Mouse (Mus musculus): ENCODE data around the gene Cadm3.

The Cadm3 gene

DNA sequence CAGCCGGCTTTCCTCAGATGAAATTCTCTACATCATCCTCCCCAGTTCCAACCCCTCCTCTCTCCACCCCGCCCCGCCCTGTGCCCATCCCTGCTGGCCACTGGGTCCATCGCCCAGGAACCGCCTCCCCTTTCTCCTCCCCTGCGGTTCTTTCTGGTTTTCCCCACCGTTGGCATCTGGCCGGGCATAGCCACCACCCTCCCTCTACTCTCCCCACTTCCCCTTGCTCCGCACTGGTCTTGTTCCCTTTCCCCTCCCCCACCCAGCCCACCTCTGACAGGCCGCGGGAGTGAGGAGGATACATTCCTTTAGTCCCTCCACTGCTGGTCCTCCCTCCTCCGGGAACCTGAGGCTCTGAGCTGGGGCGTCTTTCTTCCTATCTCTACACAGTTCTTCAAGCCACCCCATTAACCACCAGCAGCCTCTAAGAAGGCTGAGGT is 1.5 kb downstream of the Cadm3 start:
- Histone ChIP-seq H3K4me3 (replicated peaks; ENCODE audit: low read length) (peak overlapping the region; percentile 87), H3K4me1 (replicated peaks; ENCODE audit: low read depth, low read length) (peaks cover 24% of the 10 kb centered on the region), H3K27me3 (ENCODE audit: insufficient read depth, low read length) (peaks cover 78% of the 10 kb centered on the region), H3K9me3 (ENCODE audit: low read length) (no peaks in the 10 kb centered on the region), H3K36me3 (ENCODE audit: insufficient read depth, low read length) (no peaks in the 10 kb centered on the region)
- no peak for TF ChIP-seq CTCF (conservative IDR thresholded peaks at IDR 0.05; ENCODE audit: low read length)

DNA sequence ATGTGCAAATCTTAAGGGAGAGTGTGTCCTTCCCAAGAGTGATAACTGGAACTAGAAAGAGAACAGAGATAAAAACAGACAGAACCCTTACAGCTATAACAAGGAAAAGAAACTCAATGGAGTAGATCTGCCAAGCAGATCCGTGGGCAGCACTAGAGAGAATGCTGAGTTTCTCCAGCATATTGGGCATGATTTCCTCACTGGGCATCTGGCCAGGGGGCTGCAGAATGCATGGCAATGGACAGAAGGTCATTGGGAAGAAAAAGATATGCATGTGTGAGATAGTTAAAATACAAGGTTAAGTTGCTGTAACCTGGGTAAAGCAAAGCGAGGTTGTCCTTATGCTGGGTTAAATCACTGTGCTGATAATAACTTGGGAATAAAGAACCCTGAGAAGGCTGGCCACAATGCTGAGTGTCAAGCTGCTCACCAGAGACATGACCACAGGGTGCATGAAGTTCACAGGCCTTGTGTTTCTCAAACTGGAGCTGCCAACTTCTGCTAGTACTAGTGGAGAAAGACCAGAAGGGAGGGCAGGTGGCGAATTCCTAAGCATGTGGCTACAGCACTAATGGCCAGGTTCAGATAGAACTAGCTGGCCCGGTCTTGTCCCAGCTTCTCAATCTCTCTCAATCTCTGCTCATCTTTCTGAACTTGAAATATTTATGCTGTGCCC is 3.2 kb downstream of the Cadm3 start:
- Histone ChIP-seq H3K9me3 (ENCODE audit: low read length) (no peaks in the 10 kb centered on the region), H3K36me3 (ENCODE audit: insufficient read depth, low read length) (no peaks in the 10 kb centered on the region), H3K4me1 (replicated peaks; ENCODE audit: low read depth, low read length) (peaks cover 24% of the 10 kb centered on the region), H3K4me3 (replicated peaks; ENCODE audit: low read length) (no peak overlapping the region), H3K27me3 (ENCODE audit: insufficient read depth, low read length) (peaks cover 70% of the 10 kb centered on the region)
- TF ChIP-seq NANOG (IDR thresholded peaks at IDR 0.05; ENCODE audit: borderline replicate concordance, low read length) (no peak), CTCF (conservative IDR thresholded peaks at IDR 0.05; ENCODE audit: low read length) (no peak), POU5F1 (IDR thresholded peaks at IDR 0.05; ENCODE audit: borderline replicate concordance, low read length) (no peak)

DNA sequence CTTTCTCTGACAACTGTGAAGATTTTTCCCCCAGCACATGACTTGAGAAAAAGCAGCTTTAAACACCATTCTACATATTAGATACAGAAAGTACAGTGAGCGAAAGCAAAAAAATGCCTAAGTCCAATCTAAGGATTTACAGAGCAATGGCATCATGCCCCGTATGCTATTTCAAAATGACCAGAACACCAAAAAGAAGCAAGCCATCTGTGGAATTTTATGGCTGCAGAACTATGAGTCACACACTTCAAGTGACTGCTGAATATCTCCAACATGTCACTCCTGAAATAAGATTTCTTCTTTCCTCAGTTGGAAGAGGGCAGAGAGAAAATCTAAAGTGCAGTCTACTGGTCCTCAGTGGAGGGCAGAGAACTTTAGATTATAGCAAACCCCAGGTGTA is 4.1 kb downstream of the Cadm3 start:
- Histone ChIP-seq H3K27me3 (ENCODE audit: insufficient read depth, low read length) (peaks cover 65% of the 10 kb centered on the region), H3K9me3 (ENCODE audit: low read length) (no peaks in the 10 kb centered on the region), H3K4me3 (replicated peaks; ENCODE audit: low read length) (no peak overlapping the region), H3K36me3 (ENCODE audit: insufficient read depth, low read length) (no peaks in the 10 kb centered on the region), H3K4me1 (replicated peaks; ENCODE audit: low read depth, low read length) (peaks cover 24% of the 10 kb centered on the region)
- TF ChIP-seq POU5F1 (IDR thresholded peaks at IDR 0.05; ENCODE audit: borderline replicate concordance, low read length), result no peak
- no peak for TF ChIP-seq NANOG (IDR thresholded peaks at IDR 0.05; ENCODE audit: borderline replicate concordance, low read length)
- no peak for TF ChIP-seq CTCF (conservative IDR thresholded peaks at IDR 0.05; ENCODE audit: low read length)

DNA sequence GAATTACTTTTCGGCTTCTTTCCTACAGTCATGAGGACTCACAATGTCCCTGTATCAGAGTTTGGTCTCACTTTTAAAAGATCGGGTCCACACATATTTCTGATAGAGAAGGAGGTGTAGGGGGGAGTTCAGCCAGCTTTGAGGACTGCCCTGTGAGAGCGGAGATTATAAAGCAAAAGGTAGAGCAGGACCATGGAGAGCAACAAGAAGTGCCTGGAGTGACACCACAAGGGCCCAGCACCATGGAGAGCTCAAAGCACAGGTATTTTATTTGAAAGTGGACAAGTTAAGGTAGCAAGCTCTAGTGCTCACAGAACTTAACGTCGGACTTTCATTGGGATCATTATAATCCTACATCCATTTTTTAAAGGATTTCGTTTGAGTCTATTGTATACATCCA is 5.8 kb downstream of the Cadm3 start:
- Histone ChIP-seq H3K36me3 (ENCODE audit: insufficient read depth, low read length) (no peaks in the 10 kb centered on the region), H3K4me3 (replicated peaks; ENCODE audit: low read length) (no peak overlapping the region), H3K4me1 (replicated peaks; ENCODE audit: low read depth, low read length) (peaks cover 13% of the 10 kb centered on the region), H3K9me3 (ENCODE audit: low read length) (no peaks in the 10 kb centered on the region), H3K27me3 (ENCODE audit: insufficient read depth, low read length) (peaks cover 47% of the 10 kb centered on the region)
- no peak for TF ChIP-seq NANOG (IDR thresholded peaks at IDR 0.05; ENCODE audit: borderline replicate concordance, low read length)
- no peak for TF ChIP-seq CTCF (conservative IDR thresholded peaks at IDR 0.05; ENCODE audit: low read length)
- TF ChIP-seq POU5F1 (IDR thresholded peaks at IDR 0.05; ENCODE audit: borderline replicate concordance, low read length), result no peak

DNA sequence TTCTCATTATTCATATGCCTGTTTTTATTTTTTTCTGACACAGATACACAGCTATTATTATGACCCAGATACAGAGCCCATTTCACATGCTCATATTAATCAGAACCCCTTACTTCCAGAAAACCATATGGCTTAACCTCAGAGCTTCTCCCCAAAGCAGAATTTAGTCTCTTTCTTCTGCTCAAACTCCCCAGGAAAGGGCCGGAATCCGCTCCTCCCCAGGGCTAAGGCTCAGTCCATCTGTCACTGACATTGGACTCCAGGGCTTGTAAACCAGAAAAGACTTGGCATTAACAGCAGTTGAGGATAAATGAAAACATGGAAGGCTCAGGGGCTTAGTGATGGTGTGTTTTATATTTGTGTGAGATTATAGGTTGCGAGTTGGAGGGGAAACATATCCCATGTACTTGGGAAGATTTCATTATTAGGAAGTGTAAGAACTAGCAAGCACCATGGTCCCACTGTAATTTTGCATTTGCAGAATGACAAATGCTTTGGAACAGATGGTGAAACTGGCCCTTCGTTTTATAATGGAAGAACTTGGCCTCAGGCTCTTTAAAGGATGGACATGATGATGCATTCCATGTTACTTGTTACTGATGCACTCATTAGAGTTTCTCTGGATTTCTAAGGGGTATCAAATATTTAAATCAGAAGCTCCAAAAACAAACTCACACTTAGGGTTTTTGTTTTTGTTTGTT is 7.8 kb downstream of the Cadm3 start:
- H3K36me3 ChIP-seq (ENCODE audit: insufficient read depth, low read length), result no peaks in the 10 kb centered on the region
- H3K4me3 ChIP-seq (replicated peaks; ENCODE audit: low read length), result no peak overlapping the region
- H3K9me3 ChIP-seq (ENCODE audit: low read length), result no peaks in the 10 kb centered on the region
- peaks cover 16% of the 10 kb centered on the region for H3K4me1 ChIP-seq (replicated peaks; ENCODE audit: low read depth, low read length)
- H3K27me3 ChIP-seq (ENCODE audit: insufficient read depth, low read length), result peaks cover 28% of the 10 kb centered on the region
- TF ChIP-seq POU5F1 (IDR thresholded peaks at IDR 0.05; ENCODE audit: borderline replicate concordance, low read length) (no peak), CTCF (conservative IDR thresholded peaks at IDR 0.05; ENCODE audit: low read length) (no peak), NANOG (IDR thresholded peaks at IDR 0.05; ENCODE audit: borderline replicate concordance, low read length) (no peak)

DNA sequence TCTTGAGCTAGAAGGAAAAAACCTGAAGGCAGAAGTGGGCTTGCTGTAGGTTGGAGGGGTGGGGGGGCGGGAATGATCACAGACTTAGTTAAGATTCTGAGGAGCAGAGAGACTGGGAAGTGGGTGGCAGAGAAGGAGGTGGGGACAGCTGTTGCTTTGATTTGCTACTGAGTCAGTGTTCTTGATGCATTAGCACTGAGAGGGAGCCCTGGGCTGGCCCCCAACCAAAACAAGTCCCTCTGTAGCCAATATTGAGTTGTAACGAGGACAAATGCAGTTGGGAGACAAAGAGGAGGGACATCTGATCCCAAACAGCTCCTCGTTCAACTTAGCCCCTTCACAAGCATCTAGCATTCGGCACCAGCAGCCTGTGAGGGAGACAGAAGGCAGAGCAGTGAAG is 9.7 kb downstream of the Cadm3 start:
- H3K4me1 ChIP-seq (replicated peaks; ENCODE audit: low read depth, low read length), result peaks cover 16% of the 10 kb centered on the region
- H3K4me3 ChIP-seq (replicated peaks; ENCODE audit: low read length), result no peak overlapping the region
- TF ChIP-seq POU5F1 (IDR thresholded peaks at IDR 0.05; ENCODE audit: borderline replicate concordance, low read length) (no peak), CTCF (conservative IDR thresholded peaks at IDR 0.05; ENCODE audit: low read length) (no peak), NANOG (IDR thresholded peaks at IDR 0.05; ENCODE audit: borderline replicate concordance, low read length) (no peak)
- H3K27me3 ChIP-seq (ENCODE audit: insufficient read depth, low read length), result peaks cover 11% of the 10 kb centered on the region
- H3K36me3 ChIP-seq (ENCODE audit: insufficient read depth, low read length), result no peaks in the 10 kb centered on the region
- no peaks in the 10 kb centered on the region for H3K9me3 ChIP-seq (ENCODE audit: low read length)

DNA sequence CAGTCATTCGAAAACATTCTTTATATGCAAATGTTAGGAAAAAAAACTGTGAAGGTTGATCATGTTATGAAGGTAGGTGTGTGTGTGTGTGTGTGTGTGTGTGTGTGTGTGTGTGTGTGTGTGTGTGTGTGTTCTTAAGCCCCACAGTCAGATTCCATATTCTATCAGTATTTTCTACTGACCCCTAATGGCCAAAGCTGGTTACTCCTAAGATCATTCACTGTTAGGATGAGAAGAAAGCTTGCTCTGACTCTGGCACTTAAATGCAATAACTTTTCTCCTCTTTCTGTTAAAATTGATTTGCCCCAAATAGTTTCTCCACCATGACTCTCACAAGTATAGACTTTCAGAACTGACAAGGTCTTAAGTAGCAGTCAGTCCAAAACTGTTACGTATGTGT is 10.8 kb downstream of the Cadm3 start:
- no peaks in the 10 kb centered on the region for H3K9me3 ChIP-seq (ENCODE audit: low read length)
- no peaks in the 10 kb centered on the region for H3K36me3 ChIP-seq (ENCODE audit: insufficient read depth, low read length)
- no peak overlapping the region for H3K4me3 ChIP-seq (replicated peaks; ENCODE audit: low read length)
- 0 out of 2 replicates have a peak, but pooled peaks have one; percentile 16 for TF ChIP-seq CTCF (conservative IDR thresholded peaks at IDR 0.05; ENCODE audit: low read length)
- no peak for TF ChIP-seq POU5F1 (IDR thresholded peaks at IDR 0.05; ENCODE audit: borderline replicate concordance, low read length)
- H3K27me3 ChIP-seq (ENCODE audit: insufficient read depth, low read length), result peaks cover 9% of the 10 kb centered on the region
- peaks cover 16% of the 10 kb centered on the region for H3K4me1 ChIP-seq (replicated peaks; ENCODE audit: low read depth, low read length)

DNA sequence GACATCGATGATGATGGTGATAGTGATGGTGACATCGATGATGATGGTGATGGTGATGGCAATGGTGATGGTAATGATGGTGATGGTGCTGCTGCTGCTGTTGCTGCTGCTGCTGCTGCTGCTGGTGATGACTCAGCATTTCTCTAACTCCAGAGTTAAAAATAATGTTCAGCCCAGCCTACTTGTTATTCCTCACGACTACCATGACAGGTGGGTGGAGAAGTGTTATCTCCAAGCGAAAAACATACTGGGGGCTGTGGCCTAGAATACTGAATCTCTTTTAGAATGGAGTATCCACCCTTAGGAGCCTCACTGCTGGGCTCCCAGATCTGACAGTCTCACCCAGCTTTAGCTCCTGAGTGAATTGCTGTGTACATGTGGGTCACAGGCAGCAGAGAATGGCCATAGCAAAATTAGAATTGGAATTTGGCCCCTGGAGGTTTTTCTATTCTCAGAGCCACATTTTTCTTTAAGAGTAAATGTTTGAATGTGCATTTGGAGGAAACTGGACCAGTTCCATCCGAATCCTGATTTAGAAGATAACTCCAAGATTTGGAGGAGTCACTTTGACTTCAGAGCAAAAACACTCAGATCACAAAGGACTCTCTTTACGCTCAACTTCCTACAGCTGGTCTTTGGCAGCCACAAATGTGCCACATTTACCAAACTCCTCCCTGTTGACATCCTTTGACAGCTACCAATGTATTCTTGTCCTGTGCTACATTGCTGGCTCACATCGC is 12.2 kb downstream of the Cadm3 start:
- H3K9me3 ChIP-seq (ENCODE audit: low read length), result no peaks in the 10 kb centered on the region
- no peaks in the 10 kb centered on the region for H3K36me3 ChIP-seq (ENCODE audit: insufficient read depth, low read length)
- H3K4me1 ChIP-seq (replicated peaks; ENCODE audit: low read depth, low read length), result peaks cover 26% of the 10 kb centered on the region
- TF ChIP-seq POU5F1 (IDR thresholded peaks at IDR 0.05; ENCODE audit: borderline replicate concordance, low read length), result no peak
- H3K4me3 ChIP-seq (replicated peaks; ENCODE audit: low read length), result no peak overlapping the region
- peaks cover 5% of the 10 kb centered on the region for H3K27me3 ChIP-seq (ENCODE audit: insufficient read depth, low read length)

Measured in E14TG2a.4 (cell line).